Mouse (Mus musculus) midbrain, embryonic 16.5 days (tissue): ENCODE measurements at regions not wholly inside any gene's neighbourhood (a gene's known extent, or its start where the extent isn't known, plus 50 kb on each side); places are given as distances from the start of the nearest gene placed in this dataset.

Experiments used
- ATAC-seq: fragments of 200-750 bp; cut with Nextera tagmentation; 2 replicates; pipeline ENCODE4 v1.8.0; 2017; ENCODE audit warnings: moderate TSS enrichment
- H3K27ac ChIP-seq: fragments of 300-500 bp; sonication (generic); 2 replicates; pipeline ENCODE4 v1.5.1; 2014; ENCODE audit warnings: mild to moderate bottlenecking, low read length, mixed read lengths
- H3K27me3 ChIP-seq: fragments of 300-500 bp; sonication (generic); 2 replicates; pipeline ENCODE4 v1.6.1; 2014; ENCODE audit warnings: low read depth, low read length, mixed read lengths; ENCODE audit not compliant: control insufficient read depth, insufficient read depth
- H3K36me3 ChIP-seq: fragments of 300-500 bp; sonication (generic); 2 replicates; pipeline ENCODE4 v1.6.1; 2014; ENCODE audit warnings: mild to moderate bottlenecking, low read length, moderate library complexity, mixed read lengths; ENCODE audit not compliant: control insufficient read depth, insufficient read depth
- H3K4me1 ChIP-seq: fragments of 300-500 bp; sonication (generic); 2 replicates; pipeline ENCODE4 v1.6.1; 2014; ENCODE audit warnings: mild to moderate bottlenecking, low read length, mixed read lengths; ENCODE audit not compliant: control insufficient read depth, insufficient read depth
- H3K4me2 ChIP-seq: fragments of 300-500 bp; sonication (generic); 2 replicates; pipeline ENCODE4 v1.6.1; 2014; ENCODE audit warnings: mild to moderate bottlenecking, low read length, mixed read lengths
- H3K4me3 ChIP-seq: fragments of 300-500 bp; sonication (generic); 2 replicates; pipeline ENCODE4 v1.5.1; 2014; ENCODE audit warnings: low read depth, mild to moderate bottlenecking, low read length, moderate library complexity, mixed read lengths
- H3K9ac ChIP-seq: fragments of 300-500 bp; sonication (generic); 2 replicates; pipeline ENCODE4 v1.6.1; 2014; ENCODE audit warnings: low read depth, low read length, mixed read lengths
- H3K9me3 ChIP-seq: fragments of 300-500 bp; sonication (generic); replicated peaks from 2 replicates; pipeline ENCODE4 v1.6.1; 2014; ENCODE audit warnings: mild to moderate bottlenecking, low read length, mixed read lengths; ENCODE audit not compliant: control insufficient read depth, poor library complexity, severe bottlenecking
- WGBS: fragments of 180-500 bp; shearing (Covaris S2); extraction: QIAGEN DNeasy Blood & Tissue Kit; methylation state at CpG from one replicate; pipeline ENCODE4 v1.1.7; 2014; 5-methylcytosine and 5-hydroxymethylcytosine counted together

DNA sequence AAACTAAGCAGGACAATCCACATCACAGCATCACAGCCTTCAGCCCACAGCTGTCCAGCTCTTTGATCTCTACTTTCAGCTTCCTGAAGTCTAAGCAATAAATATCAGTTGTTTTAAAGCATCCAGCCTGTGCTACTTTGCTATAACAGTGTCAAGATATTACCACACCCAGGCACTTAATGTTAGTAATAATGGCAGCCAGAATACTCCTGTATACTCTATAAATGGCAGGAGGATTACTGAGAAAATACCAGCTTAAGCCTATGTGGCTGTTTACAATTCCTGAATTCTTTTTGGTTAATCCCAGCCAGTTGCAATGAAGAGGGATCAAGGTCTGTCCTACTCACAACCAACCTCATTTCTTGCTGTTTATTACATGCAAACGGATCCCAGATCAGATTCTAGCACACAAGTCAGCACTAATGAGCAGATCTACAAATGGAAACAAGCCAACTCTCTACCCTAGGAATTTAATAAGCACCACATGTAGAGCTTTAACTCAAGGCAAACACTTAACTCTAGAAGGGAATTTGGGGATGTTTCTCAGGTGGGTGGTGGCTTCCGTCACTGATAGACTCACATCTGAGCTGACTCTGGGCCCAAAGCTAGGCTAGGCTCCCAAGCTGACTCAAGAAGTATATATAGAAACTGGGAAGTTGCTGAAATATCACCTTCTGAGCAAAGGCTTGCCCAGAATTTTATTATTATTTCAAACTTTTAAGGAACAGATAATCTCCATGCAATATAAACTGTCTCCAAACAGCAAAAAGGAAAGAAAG lies 190.6 kb downstream of the Map2k4 start:
- WGBS = 80% methylated on average over 2 of the region's 2 CpGs
- Histone ChIP-seq H3K4me1 (no peaks in the 10 kb centered on the region), H3K9ac (no peak overlapping the region), H3K27me3 (no peaks in the 10 kb centered on the region), H3K9me3 (no peaks in the 10 kb centered on the region), H3K27ac (no peak overlapping the region), H3K4me3 (no peak overlapping the region), H3K36me3 (no peaks in the 10 kb centered on the region), H3K4me2 (no peak overlapping the region)
- no peak for ATAC-seq

- no peaks in the 10 kb centered on the region for H3K4me1 ChIP-seq
- no peak for ATAC-seq
- 55% methylated on average over 3 of the region's 3 CpGs for WGBS
- no peak overlapping the region for H3K4me3 ChIP-seq
- H3K36me3 ChIP-seq = no peaks in the 10 kb centered on the region
- no peak overlapping the region for H3K4me2 ChIP-seq
- no peaks in the 10 kb centered on the region for H3K9me3 ChIP-seq
- H3K9ac ChIP-seq = no peak overlapping the region
- H3K27me3 ChIP-seq = no peaks in the 10 kb centered on the region
- no peak overlapping the region for H3K27ac ChIP-seq
These were observed 199.6 kb downstream of the Map2k4 start for GRCm38 (mm10) chr11:65588491-65588890.

GRCm38 (mm10) chr11:65567831-65568230 lies 220.3 kb downstream of the Map2k4 start:
- H3K4me1 ChIP-seq = no peaks in the 10 kb centered on the region
- no peaks in the 10 kb centered on the region for H3K36me3 ChIP-seq
- no peak overlapping the region for H3K27ac ChIP-seq
- H3K9ac ChIP-seq = no peak overlapping the region
- WGBS = 91% methylated on average over 9 of the region's 9 CpGs
- no peaks in the 10 kb centered on the region for H3K9me3 ChIP-seq
- H3K4me3 ChIP-seq = no peak overlapping the region
- ATAC-seq = no peak
- no peaks in the 10 kb centered on the region for H3K27me3 ChIP-seq
- H3K4me2 ChIP-seq = no peak overlapping the region

- ATAC-seq = no peak
- H3K9ac ChIP-seq = no peak overlapping the region
These were observed 229.9 kb downstream of the Map2k4 start for GRCm38 (mm10) chr11:65558236-65558635.

DNA sequence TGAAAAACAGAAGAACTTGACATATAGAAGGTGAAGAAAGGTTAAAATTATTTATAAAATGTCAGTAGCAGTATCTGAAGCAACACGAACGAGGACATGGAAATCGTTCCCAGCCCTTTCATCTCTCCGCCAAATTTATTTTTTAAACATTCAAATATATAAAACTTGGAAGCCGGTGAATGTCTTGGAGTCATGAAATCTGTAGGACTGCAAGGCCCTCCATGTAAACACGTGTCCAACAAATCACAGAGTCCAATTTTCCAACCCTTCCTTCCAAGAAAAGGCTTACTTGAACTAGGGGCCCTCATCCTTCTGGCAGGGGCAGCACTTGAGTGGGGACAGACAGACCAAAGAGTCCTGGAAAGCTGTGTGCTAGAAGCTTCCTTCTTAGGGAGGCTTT lies 237.0 kb downstream of the Map2k4 start:
- no peaks in the 10 kb centered on the region for H3K36me3 ChIP-seq
- no peaks in the 10 kb centered on the region for H3K4me1 ChIP-seq
- no peaks in the 10 kb centered on the region for H3K9me3 ChIP-seq
- H3K9ac ChIP-seq = no peak overlapping the region
- H3K4me2 ChIP-seq = no peak overlapping the region
- no peak overlapping the region for H3K4me3 ChIP-seq
- WGBS = 92% methylated on average over 6 of the region's 6 CpGs
- no peak overlapping the region for H3K27ac ChIP-seq
- ATAC-seq = no peak
- H3K27me3 ChIP-seq = no peaks in the 10 kb centered on the region

More at GRCm38 (mm10) chr11:65558236-65558635, 229.9 kb downstream of the Map2k4 start:
- Histone ChIP-seq H3K4me1 (no peaks in the 10 kb centered on the region), H3K27ac (no peak overlapping the region), H3K36me3 (no peaks in the 10 kb centered on the region), H3K4me2 (no peak overlapping the region), H3K9me3 (no peaks in the 10 kb centered on the region), H3K27me3 (no peaks in the 10 kb centered on the region), H3K4me3 (no peak overlapping the region)
- WGBS = 83% methylated on average over 4 of the region's 4 CpGs

DNA sequence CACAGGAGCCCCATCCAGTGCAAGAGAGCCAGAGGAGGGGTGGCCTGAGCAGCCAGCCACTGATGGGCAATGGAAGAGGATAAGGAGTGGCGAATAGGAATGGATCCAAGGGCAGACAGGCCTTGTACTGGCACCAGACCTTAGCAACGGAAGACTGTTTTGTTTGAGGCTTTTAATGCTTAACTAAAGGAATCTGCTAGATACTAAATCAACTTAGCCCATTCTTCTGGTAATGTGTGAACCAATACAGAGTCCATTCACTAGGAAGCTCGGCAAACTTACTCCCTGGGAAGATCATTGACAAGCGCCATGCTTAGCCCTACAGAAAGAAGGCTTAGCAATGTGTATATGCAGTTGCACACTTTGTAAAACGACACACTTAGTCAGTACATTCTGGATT lies 243.8 kb downstream of the Map2k4 start:
- no peak overlapping the region for H3K4me2 ChIP-seq
- no peaks in the 10 kb centered on the region for H3K4me1 ChIP-seq
- 77% methylated on average over 5 of the region's 5 CpGs for WGBS
- no peak for ATAC-seq
- H3K4me3 ChIP-seq = no peak overlapping the region
- no peaks in the 10 kb centered on the region for H3K27me3 ChIP-seq
- H3K9ac ChIP-seq = no peak overlapping the region
- H3K36me3 ChIP-seq = no peaks in the 10 kb centered on the region
- no peak overlapping the region for H3K27ac ChIP-seq
- no peaks in the 10 kb centered on the region for H3K9me3 ChIP-seq

DNA sequence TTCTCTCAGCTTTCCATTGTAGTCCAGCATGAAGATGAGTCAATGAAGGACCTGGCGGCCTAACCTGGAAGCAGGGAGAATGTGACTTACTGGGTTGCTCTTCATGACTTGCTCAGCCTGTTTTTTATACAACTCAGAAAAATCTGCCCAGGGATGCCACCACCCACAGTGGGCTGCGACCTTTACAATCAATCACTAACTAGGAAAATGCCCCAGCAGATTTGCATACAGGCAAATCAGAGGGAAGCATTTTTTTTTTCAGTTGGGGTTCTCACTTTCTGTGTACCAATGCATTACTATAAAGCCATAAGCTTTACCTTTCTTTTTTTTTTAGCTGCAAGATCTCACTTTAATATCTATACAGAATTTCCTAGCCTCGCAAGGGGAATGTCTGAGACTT lies 244.5 kb downstream of the Map2k4 start:
- Histone ChIP-seq H3K36me3 (no peaks in the 10 kb centered on the region), H3K4me1 (no peaks in the 10 kb centered on the region), H3K4me2 (no peak overlapping the region), H3K27me3 (no peaks in the 10 kb centered on the region), H3K4me3 (no peak overlapping the region), H3K9me3 (no peaks in the 10 kb centered on the region), H3K9ac (no peak overlapping the region), H3K27ac (no peak overlapping the region)
- ATAC-seq = no peak
- 83% methylated on average over 3 of the region's 3 CpGs for WGBS

- Histone ChIP-seq H3K4me3 (no peak overlapping the region), H3K27me3 (no peaks in the 10 kb centered on the region), H3K36me3 (no peaks in the 10 kb centered on the region), H3K27ac (no peak overlapping the region), H3K9ac (no peak overlapping the region), H3K4me2 (no peak overlapping the region), H3K9me3 (no peaks in the 10 kb centered on the region), H3K4me1 (no peaks in the 10 kb centered on the region)
- WGBS = 92% methylated on average over 16 of the region's 16 CpGs
- ATAC-seq = no peak
These were observed 251.0 kb downstream of the Map2k4 start for GRCm38 (mm10) chr11:65537046-65537630.

- H3K4me1 ChIP-seq = no peaks in the 10 kb centered on the region
- H3K36me3 ChIP-seq = no peaks in the 10 kb centered on the region
- no peak overlapping the region for H3K9ac ChIP-seq
- ATAC-seq = no peak
- no peaks in the 10 kb centered on the region for H3K27me3 ChIP-seq
- no peaks in the 10 kb centered on the region for H3K9me3 ChIP-seq
- no peak overlapping the region for H3K4me3 ChIP-seq
- H3K4me2 ChIP-seq = no peak overlapping the region
- 89% methylated on average over 8 of the region's 8 CpGs for WGBS
- H3K27ac ChIP-seq = no peak overlapping the region
These were observed 252.2 kb downstream of the Map2k4 start for GRCm38 (mm10) chr11:65535726-65536442.
